Mouse (Mus musculus) heart, postnatal 0 days (tissue): Measurements from ENCODE around the gene Gm26938. TPM values are rescaled to one million over a fixed set of nuclear protein-coding genes. Genes with fewer than 3 reads are reported as not detected.

Experiments
- ATAC-seq: fragments of 200-750 bp; cut with Nextera tagmentation; 2 replicates; pipeline ENCODE4 v1.8.0; 2017; ENCODE audit warnings: low read depth, moderate number of reproducible peaks, moderate library complexity; ENCODE audit not compliant: insufficient read depth
- DNase-seq: peaks from one replicate; pipeline ENCODE4 v3.0.0-alpha.2; 2016; ENCODE audit warnings: low spot score
- H3K27ac ChIP-seq: fragments of 300-500 bp; sonication (generic); 2 replicates; pipeline ENCODE4 v1.5.1; 2014; ENCODE audit warnings: low read depth, mild to moderate bottlenecking
- H3K27me3 ChIP-seq: fragments of 300-500 bp; sonication (generic); 2 replicates; pipeline ENCODE4 v1.6.1; 2014; ENCODE audit warnings: low read length, mixed read lengths; ENCODE audit not compliant: control insufficient read depth, insufficient read depth
- H3K36me3 ChIP-seq: fragments of 300-500 bp; sonication (generic); replicated peaks from 2 replicates; pipeline ENCODE4 v1.6.1; 2014; ENCODE audit warnings: low read length, mixed read lengths; ENCODE audit not compliant: control insufficient read depth, insufficient read depth
- H3K4me1 ChIP-seq: fragments of 300-500 bp; sonication (generic); 2 replicates; pipeline ENCODE4 v1.6.1; 2014; ENCODE audit warnings: antibody characterized with exemption; ENCODE audit not compliant: control insufficient read depth, insufficient read depth
- H3K4me2 ChIP-seq: fragments of 300-500 bp; sonication (generic); 2 replicates; pipeline ENCODE4 v1.6.1; 2014; ENCODE audit warnings: low read depth, mild to moderate bottlenecking, low read length, moderate library complexity
- H3K4me3 ChIP-seq: fragments of 300-500 bp; sonication (generic); 2 replicates; pipeline ENCODE4 v1.5.1; 2014; ENCODE audit warnings: low read depth, low read length
- H3K9ac ChIP-seq: fragments of 300-500 bp; sonication (generic); replicated peaks from 2 replicates; pipeline ENCODE4 v1.6.1; 2014; ENCODE audit warnings: low read depth, low read length, mixed read lengths
- H3K9me3 ChIP-seq: fragments of 300-500 bp; sonication (generic); replicated peaks from 2 replicates; pipeline ENCODE4 v1.6.1; 2016; ENCODE audit warnings: low read length; ENCODE audit not compliant: control insufficient read depth
- CTCF ChIP-seq: IDR thresholded peaks from 2 replicates; pipeline ENCODE4 v1.5.1; 2016; ENCODE audit warnings: antibody characterized with exemption, control low read depth, low read depth
- EP300 ChIP-seq: IDR thresholded peaks from 2 replicates; pipeline ENCODE4 v1.6.1; 2016; ENCODE audit warnings: antibody characterized with exemption, low read depth
- WGBS: fragments of 180-500 bp; shearing (Covaris S2); extraction: QIAGEN DNeasy Blood & Tissue Kit; methylation state at CpG from one replicate; pipeline ENCODE4 v1.1.7; 2014; 5-methylcytosine and 5-hydroxymethylcytosine counted together
- polyA plus RNA-seq: library from polyadenylated mRNA; unstranded; fragments of >200 nt; fragmentation: Nextera tagmentation; extraction: Ambion mirVana; gene quantifications from 2 replicates; pipeline ENCODE4 v1.2.1, GENCODE M21; 2015
- total RNA-seq: library from RNA; depleted of rRNA; stranded (reverse); fragments of >200 nt; gene quantifications from 2 replicates; pipeline ENCODE4 v1.2.3, GENCODE M21; 2014; ENCODE audit warnings: low replicate concordance

Gm26938 gene
- total and polyA plus RNA-seq, 2 experiments from 2014 or later = not detected

GRCm38 (mm10) chr5:139801880-139802279, 24.3 kb downstream of the Gm26938 start:
- DNase-seq (no peak), ATAC-seq (no peak)
- H3K27ac ChIP-seq = no peak overlapping the region
- no peak overlapping the region for H3K4me3 ChIP-seq
- no peak overlapping the region for H3K9ac ChIP-seq
- peaks cover 31% of the 10 kb centered on the region for H3K4me1 ChIP-seq
- no peak for TF ChIP-seq EP300
- TF ChIP-seq CTCF = no peak
- no peaks in the 10 kb centered on the region for H3K9me3 ChIP-seq
- H3K36me3 ChIP-seq = peaks cover 36% of the 10 kb centered on the region
- no peaks in the 10 kb centered on the region for H3K27me3 ChIP-seq
- H3K4me2 ChIP-seq = no peak overlapping the region
- WGBS = 92% methylated on average over 10 of the region's 10 CpGs

- no peak overlapping the region for H3K4me2 ChIP-seq
- no peak for DNase-seq
- TF ChIP-seq EP300 (no peak), CTCF (no peak)
- H3K27ac ChIP-seq = no peak overlapping the region
- no peaks in the 10 kb centered on the region for H3K27me3 ChIP-seq
- H3K4me1 ChIP-seq = peaks cover 36% of the 10 kb centered on the region
- no peak overlapping the region for H3K4me3 ChIP-seq
- peaks cover 36% of the 10 kb centered on the region for H3K36me3 ChIP-seq
- 81% methylated on average over 8 of the region's 8 CpGs for WGBS
- H3K9ac ChIP-seq = no peak overlapping the region
- no peaks in the 10 kb centered on the region for H3K9me3 ChIP-seq
- no peak for ATAC-seq
These were observed 25.0 kb downstream of the Gm26938 start for GRCm38 (mm10) chr5:139801231-139801630.

- no peak overlapping the region for H3K27ac ChIP-seq
- H3K4me3 ChIP-seq = no peak overlapping the region
- H3K27me3 ChIP-seq = no peaks in the 10 kb centered on the region
- H3K9ac ChIP-seq = no peak overlapping the region
- DNase-seq (no peak), ATAC-seq (no peak)
- WGBS = 87% methylated on average over 33 of the region's 33 CpGs
- H3K9me3 ChIP-seq = no peaks in the 10 kb centered on the region
- no peak overlapping the region for H3K4me2 ChIP-seq
- no peak for TF ChIP-seq CTCF
- TF ChIP-seq EP300 = no peak
- peaks cover 36% of the 10 kb centered on the region for H3K36me3 ChIP-seq
- peaks cover 48% of the 10 kb centered on the region for H3K4me1 ChIP-seq
These were observed 26.2 kb downstream of the Gm26938 start for GRCm38 (mm10) chr5:139799801-139800590.

- WGBS = 88% methylated on average over 9 of the region's 9 CpGs
- H3K4me2 ChIP-seq = no peak overlapping the region; the same call in 1 of the 2 replicates
- H3K9me3 ChIP-seq = no peaks in the 10 kb centered on the region
- H3K4me3 ChIP-seq = no peak overlapping the region
- H3K27me3 ChIP-seq = no peaks in the 10 kb centered on the region
- DNase-seq (no peak), ATAC-seq (no peak)
- peaks cover 36% of the 10 kb centered on the region for H3K36me3 ChIP-seq
- TF ChIP-seq EP300 (no peak), CTCF (no peak)
- H3K4me1 ChIP-seq = peaks cover 53% of the 10 kb centered on the region
- H3K27ac ChIP-seq = 0 out of 2 replicates have a peak overlapping the region, but pooled peaks have one; percentile 97
- H3K9ac ChIP-seq = no peak overlapping the region
These were observed 27.2 kb downstream of the Gm26938 start for GRCm38 (mm10) chr5:139799041-139799440.

DNA sequence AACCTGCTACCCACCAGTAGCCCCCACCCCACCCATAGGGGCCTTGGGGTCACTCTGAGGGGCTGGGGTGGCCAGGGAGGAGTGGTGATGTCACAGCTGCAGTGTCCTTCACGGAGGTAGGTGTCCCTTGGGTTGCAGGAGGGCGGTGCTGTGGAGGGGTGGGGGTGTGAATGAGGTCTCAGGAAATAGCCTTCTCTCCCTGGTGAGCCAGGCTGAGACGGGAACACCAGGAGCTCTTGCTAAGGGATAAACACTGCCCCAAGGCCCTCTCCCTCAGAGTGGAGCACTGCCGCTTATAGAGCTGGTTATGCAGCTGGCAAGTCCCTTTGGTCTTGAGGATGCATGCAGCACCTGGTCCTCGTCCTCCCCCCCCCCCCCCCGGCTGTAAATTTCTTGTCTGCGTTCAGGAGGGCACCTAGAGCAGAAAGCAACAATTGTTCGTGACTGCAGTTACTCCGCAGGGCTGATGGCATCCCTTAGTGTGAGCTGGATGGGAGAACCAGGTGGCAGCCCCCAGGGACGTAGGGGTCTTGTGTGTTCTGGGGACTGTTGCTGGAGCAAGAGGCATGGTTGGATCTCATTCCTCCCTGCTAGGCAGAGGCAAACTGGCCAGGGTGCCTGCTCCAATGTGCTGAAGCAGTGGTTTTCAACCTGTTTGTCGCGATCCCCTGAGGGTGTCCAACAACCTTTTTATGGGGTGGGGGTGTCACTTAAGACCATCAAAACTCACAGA, 27.9 kb downstream of the Gm26938 start:
- WGBS = 29% methylated on average over 12 of the region's 12 CpGs
- Histone ChIP-seq H3K4me3 (peak overlapping the region; percentile 18; the same call in 1 of the 2 replicates), H3K9ac (peak overlapping the region; percentile 38; the same call in 1 of the 2 replicates), H3K4me1 (peaks cover 55% of the 10 kb centered on the region), H3K4me2 (peak overlapping the region; percentile 66), H3K27ac (peak overlapping the region; percentile 97), H3K9me3 (no peaks in the 10 kb centered on the region), H3K36me3 (peaks cover 36% of the 10 kb centered on the region), H3K27me3 (no peaks in the 10 kb centered on the region)
- ATAC-seq (peak; percentile 11; the same call in 1 of the 2 replicates), DNase-seq (no peak)
- TF ChIP-seq EP300 (no peak), CTCF (no peak)
